Mouse (Mus musculus): ENCODE measurements around the gene Ipo13.
A peak's percentile ranks its signal among the peaks of the same experiment; 100 is the strongest.

The Ipo13 gene

DNA sequence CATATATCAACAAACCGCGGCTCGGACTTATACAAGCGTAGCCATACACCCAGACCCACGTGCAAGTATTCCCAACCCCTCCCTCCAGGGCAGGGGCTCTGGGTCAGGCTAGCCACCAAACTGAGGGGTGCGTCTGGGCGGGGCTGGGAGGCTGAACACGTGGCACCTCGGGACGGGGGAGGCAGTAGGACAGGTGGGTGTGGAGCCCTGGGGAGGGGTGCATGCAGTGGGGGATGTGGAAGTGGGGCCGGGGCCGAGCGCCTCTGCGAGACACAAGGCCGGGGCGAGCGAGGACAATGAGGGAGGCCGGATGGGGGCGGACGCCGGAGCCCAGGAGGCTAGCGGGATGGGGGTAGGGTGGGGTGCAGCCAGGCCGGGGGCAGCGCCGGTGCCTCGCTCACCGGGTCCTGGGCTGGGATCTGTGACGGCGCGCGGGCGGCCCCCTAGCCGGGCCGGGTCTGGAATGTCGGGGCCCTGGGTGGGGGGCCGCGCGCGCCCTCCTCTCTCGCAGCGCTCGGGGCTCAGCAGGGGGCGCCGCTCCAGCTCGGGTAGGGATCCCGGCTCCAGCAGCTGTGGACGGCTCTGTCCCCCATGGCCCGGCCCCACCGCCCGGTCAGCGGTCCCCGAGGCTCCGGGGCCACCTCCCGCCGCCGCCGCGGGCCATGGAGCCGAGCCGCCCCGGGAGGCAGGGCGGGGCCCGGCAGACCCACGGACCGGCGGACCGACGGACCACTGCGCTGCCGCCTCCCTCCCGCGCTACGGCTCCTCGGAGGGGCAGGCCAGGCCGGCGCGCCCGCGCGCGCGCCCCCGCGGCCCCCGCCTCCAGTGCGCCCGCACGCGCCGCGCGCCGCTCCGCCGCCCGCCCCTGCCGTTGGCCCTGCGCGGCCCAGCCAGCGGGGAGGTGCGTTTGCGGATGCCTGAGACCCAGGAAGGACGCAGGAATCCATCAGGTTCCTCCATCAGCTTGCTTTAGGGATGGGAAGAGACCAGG lies 31.8 kb downstream of the Ipo13 start, which contains the start of gene B4galt2:
Gene B4galt2, minus strand, starts transcription at position 787 of the 991 bp plus-strand sequence.
- peak in 1 of 2 experiments; percentile 65 for DNase-seq (ENCODE audit: low spot score in 2 of 2)

DNA sequence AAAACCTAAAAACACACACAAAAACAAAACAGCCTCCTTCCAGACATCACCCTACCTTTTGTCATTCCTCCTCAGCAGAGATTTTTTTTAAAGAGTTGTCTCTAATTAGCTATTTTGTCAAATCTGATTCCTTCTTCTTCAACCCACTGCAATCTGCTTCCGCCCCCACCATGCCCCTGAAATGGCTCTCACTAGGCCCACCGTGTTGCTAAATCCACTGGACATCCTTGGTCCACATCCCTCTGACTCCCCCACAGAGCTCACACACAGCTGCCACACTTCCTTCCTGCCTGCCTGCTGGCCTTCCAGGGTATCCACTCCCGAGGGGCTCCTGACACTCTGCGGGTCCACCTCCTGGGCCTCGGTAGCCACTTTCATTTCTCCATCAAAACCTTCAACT lies 36.1 kb downstream of the Ipo13 start:
- DNase-seq (ENCODE audit: low spot score in 2 of 2): no peak

DNA sequence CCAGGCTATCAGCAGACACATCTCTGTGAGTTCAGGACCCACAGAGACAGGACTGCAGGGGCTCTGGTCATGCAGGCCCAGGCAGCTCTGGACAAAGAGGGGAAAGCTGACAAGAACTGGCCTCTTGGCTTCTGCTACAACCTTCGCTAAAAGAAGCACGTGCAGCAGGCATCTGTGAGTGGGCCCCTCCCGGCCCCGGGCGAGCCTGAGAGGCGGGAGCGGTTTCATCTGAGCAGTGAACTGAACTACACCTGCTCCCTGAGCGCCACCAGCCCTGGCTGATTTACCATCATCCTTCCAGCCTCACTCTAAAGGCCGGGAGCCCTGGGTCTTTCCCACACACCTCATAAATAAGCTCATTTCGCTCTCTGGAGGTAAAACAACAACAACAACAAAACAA lies 36.5 kb downstream of the Ipo13 start:
- no peak for DNase-seq (ENCODE audit: low spot score in 2 of 2)

GRCm38 (mm10) chr4:117873615-117874014 lies 41.2 kb downstream of the Ipo13 start:
- DNase-seq (ENCODE audit: low spot score in 2 of 2): no peak

DNA sequence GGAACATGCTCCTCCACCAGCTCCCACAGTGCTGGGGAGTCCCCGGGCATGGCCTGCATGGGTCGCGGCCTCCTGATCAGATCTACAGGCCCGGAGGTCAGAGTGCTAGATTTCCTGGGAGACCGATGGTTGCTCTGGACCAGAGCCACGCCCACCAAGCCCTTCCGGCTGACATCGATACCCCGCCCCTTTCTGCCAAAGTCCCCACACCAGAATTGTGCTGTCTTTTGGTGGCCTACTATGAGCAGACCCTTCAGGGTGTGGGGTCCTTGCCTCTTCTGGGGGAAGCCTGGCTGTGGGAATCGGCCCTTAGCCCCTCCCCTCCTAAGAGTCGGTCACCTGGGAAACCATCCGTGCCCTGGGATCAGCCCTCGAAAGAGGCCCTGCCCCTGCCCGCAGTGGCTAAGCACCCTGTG lies 42.3 kb downstream of the Ipo13 start, which contains the start of gene Ccdc24:
Gene Ccdc24, minus strand, starts transcription at position 87 of the 416 bp plus-strand sequence.
- no peak for DNase-seq (ENCODE audit: low spot score in 2 of 2)

DNA sequence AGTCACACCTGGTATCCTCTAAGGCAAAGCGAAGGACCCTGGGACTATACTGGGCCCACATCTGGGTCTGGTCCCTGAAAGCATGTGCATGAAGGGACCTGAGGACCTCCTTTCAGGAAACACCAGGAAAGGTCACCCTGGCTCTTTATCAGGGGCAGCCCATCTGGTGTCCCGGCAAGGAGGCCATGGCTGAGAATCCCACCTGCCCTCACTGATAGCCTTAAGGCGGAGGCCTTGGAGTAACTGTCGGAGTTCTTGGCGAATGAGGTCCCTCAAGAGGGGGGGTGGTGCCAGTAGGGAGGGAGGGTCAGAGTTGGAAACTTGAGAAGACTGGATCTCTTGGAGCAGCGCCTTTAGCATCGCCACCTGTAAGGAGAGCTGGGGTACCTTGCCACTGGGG lies 43.0 kb downstream of the Ipo13 start:
- DNase-seq (ENCODE audit: low spot score in 2 of 2): no peak

DNA sequence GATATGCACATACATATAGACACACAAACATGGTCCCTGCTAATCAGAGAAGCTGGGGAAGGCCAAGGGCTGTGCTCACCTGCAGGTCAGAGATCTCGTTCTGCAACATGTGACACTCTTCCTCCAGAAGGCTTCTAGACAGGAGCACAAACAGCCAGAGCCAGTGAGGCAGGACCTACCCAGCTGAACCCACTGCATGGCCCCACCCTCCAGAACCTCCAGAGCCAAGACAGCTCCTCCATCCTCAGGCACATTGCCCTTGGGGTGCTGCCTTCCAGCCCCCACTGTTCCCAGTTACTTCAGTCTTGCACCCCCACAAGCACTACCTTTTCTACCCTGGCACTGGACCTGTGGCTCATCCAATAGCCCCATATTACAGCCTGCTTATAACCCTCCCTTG lies 44.4 kb downstream of the Ipo13 start:
- DNase-seq (ENCODE audit: low spot score in 2 of 2): no peak

DNA sequence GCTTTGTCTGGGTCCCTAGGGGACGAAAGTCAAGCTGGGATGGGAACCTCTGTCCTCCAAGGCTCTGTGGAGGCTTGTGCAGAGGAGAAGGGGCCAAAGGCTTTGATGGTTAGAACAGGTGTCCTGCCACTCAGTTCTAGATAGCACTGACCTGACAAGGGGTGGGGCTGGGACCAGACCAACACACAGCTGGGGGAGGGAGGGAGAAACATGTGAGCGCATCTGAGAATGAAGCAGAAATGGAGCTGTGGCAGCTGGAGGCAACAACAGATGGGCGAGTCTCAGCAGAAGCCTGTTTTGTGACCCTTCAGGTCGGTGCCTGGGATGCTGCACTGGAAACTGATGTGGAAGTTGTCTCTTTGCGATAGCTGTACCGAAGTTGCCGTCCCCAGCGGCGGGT lies 45.5 kb downstream of the Ipo13 start:
- no peak for DNase-seq (ENCODE audit: low spot score in 2 of 2)

GRCm38 (mm10) chr4:117867823-117868222 lies 47.0 kb downstream of the Ipo13 start:
- DNase-seq (ENCODE audit: low spot score in 2 of 2): peak; percentile 45 to 72

GRCm38 (mm10) chr4:117867000-117867399 lies 47.8 kb downstream of the Ipo13 start:
- DNase-seq (ENCODE audit: low spot score in 2 of 2): no peak

DNA sequence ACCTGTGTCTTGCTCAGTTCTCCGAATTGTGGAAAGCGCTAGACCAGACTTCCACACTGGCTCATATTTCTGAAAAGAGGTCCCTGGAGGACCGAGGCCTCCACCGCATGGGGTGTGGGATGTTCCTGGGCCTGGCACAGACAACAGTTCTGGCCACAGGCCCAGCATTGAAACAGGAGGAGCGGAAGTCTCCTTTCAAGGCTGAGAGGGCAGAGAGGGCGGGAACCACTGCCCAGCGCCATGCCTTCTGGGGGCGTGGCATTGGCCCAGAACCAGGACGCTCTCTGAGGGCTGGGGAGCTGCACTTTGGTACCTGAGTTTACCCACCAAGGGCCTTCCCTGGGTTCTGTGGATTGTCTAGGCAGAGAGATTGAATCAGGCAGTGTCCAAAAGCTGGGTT lies 48.7 kb downstream of the Ipo13 start:
- peak; percentile 66 to 71 for DNase-seq (ENCODE audit: low spot score in 2 of 2)

GRCm38 (mm10) chr4:117862823-117863222 lies 52.0 kb downstream of the Ipo13 start:
- no peak for DNase-seq (ENCODE audit: low spot score in 2 of 2)

GRCm38 (mm10) chr4:117860570-117860969 lies 54.2 kb downstream of the Ipo13 start:
- DNase-seq (ENCODE audit: low spot score in 2 of 2): no peak

DNA sequence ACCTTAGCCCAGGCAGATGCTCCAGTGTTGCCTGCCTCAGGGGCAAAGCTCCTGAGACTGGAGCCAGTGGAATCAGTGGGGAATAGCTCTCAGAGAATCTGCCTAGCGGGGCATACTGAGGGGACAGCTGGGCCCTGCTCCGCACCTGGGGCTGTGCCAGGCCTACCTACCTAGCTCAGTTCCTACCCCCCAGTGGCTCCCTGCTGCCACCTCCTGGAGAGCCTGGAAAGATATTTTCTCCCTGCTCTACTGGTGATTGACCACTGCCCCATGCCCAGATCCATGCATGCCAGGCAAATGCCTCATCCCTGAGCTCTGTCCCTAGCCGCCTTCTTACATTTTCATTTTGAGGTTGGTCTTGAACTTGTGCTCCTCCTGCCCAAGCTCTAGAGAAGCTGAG lies 56.0 kb downstream of the Ipo13 start:
- peak in 1 of 2 experiments; percentile 52 for DNase-seq (ENCODE audit: low spot score in 2 of 2)

DNA sequence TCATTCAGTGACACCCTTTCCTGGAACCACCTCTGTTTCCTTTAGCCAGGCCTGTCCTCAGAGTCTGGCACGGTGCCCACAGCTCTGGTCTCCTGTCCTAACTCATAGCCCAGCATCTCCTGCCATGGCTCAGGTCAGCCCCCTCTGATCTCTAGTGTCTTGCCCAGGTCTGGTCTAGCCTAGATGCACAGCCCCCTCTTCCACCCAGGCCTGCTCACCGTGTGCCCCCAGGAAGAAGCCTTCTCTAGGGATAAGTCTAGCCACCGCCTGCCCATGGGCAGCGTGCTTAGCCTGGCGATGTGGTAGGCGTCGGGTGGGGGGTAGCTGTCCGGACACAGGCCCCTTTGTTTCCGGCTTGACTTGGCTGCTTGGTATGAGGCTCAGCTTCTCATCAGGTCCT lies 59.7 kb downstream of the Ipo13 start:
- no peak for DNase-seq (ENCODE audit: low spot score in 2 of 2)

DNA sequence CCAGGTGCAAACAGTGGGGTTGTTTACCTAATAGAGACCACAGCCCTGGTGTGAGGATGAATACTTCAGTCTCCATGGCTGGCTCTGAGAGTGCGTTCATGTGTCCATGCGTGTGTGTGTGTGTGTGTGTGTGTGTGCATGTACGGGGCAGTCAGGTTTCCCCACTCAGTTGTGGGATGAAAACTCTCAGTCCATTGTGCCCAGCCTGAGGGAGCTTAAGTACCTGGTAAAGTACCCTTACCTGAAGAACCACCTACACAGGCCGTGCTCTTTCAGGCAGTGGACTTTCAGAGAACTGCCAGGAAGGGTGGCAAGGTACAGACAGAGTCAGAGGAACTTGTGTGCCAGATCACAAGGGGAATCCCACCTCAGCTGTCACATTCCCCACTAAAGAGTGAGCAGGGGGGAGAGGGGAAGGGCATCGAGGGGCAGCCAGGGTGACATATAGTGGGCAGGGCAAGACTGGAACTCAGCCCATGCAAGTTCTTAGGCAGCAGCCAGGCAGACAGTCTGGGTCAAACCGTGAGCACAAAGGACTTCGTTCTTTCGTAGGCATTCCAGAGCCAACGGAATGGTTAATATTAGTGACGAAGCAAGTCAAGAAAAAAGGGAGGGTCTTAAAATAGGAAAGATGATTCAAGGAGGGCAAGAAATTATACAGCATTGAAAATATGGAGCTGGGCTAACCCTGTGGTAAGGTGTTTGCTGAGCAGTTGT lies 62.5 kb downstream of the Ipo13 start:
- no peak for DNase-seq (ENCODE audit: low spot score in 2 of 2)

- DNase-seq (ENCODE audit: low spot score in 2 of 2): no peak
Measured at GRCm38 (mm10) chr4:117850871-117851270, 63.9 kb downstream of the Ipo13 start.

- no peak for DNase-seq (ENCODE audit: low spot score in 2 of 2)
Measured at GRCm38 (mm10) chr4:117850176-117850575, 64.6 kb downstream of the Ipo13 start.

DNA sequence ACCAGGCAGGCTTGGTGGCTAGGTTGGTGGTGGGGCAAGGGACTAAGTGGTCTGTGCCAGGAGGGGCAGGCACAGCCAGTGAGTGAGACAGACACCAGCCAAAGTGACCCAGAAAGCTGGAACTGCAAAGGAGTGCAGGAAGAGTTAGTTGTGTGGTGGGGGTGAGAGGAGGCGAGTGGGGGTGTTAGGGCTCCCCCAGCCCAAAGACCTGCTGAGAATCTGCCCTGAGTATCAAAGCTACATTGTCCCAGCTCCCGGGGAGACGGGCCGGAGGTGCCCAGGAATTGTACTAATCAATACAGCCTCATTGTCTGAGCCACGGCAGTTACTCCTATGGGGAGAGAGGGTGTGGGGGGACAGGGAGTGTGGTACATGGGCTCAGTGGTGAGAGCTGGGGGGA lies 65.3 kb downstream of the Ipo13 start:
- no peak for DNase-seq (ENCODE audit: low spot score in 2 of 2)

DNA sequence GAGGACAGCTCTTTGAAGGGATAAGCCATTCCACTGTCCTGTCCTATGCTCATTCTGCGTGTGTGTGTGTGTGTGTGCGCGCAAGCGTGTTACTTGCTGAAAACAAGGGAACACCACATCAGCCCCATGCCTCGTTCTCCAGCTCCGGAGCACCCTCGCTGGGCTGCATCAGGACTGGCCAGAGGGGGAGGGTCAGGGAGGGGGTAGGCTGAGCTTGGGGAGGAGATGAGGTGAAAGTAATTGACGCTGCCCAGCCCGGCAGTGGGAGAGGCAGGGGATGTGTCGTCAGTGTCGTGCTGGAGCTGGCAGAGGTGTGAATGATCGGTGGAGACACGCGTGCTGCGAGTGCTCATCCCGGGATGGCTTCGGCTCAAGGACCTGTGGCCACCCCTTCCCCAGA lies 65.7 kb downstream of the Ipo13 start:
- no peak for DNase-seq (ENCODE audit: low spot score in 2 of 2)

- DNase-seq (ENCODE audit: low spot score in 2 of 2): no peak
Measured at GRCm38 (mm10) chr4:117847011-117847410, 67.8 kb downstream of the Ipo13 start.

DNA sequence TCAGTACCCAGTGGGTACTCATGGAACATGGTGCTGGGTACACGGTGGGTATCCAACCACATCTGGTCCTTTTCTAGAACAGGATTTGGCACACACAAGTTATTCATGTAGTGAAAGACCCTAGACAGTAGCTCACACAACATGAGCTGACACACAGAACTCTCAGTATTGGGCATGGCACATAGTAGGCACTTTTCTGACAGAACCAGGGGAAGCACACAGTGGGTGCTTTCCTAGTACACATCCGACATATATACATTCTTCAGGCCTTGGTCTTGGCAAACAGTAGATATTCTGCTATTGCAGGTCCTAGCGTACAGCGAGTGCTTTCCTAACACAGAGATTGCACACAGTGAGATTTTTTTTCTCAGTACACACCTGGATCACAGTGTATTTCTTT lies 68.5 kb downstream of the Ipo13 start:
- DNase-seq (ENCODE audit: low spot score in 2 of 2): no peak

DNA sequence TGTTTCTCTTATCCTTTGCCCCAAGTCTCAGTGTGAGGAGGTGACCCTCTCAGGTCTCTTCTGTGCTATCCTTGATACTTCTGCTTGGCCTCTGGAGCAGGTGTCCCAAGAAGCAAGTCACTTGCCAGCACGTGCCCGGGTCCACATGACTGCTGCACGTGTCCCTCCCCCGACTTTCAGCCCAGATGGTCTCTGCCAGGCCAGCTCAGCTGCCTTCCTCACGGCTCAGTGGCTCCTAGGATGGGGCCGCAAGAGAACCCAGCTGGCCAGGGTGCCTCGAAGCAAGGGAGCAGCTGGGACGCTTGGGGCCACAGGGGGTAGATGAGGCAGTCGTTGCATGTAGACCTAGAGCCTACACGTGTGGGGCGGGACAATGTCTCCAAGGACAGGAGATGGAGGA lies 69.5 kb downstream of the Ipo13 start:
- no peak for DNase-seq (ENCODE audit: low spot score in 2 of 2)

All from urinary bladder, postnatal 4 days (tissue).